Mouse (Mus musculus): ENCODE results near the gene Rai1. TPM values are rescaled to one million over a fixed set of nuclear protein-coding genes. Genes with fewer than 3 reads are reported as not detected.

The Rai1 gene
- total and polyA plus RNA-seq, 3 experiments = 6.6 to 22.6 (median 15.4) TPM

GRCm38 (mm10) chr11:60108631-60109172, 3.9 kb downstream of the Rai1 start:
- Histone ChIP-seq H3K27ac (ENCODE audit: insufficient read depth, low read depth) (no peak overlapping the region), H3K4me2 (ENCODE audit: insufficient read depth, low read depth, poor library complexity, severe bottlenecking) (peak overlapping the region; percentile 3; the same call in 1 of the 2 replicates), H3K27me3 (replicated peaks) (no peaks in the 10 kb centered on the region), H3K4me3 (replicated peaks in 1 of 3; ENCODE audit: low read depth in 2 of 3, low read length in 2 of 3, poor library complexity in 1 of 3) (no peak overlapping the region), H3K79me2 (replicated peaks; ENCODE audit: control insufficient read depth, extremely low read depth, insufficient read depth, poor library complexity, severe bottlenecking) (peaks cover 43% of the 10 kb centered on the region), H3K9me3 (replicated peaks; ENCODE audit: low read length) (no peaks in the 10 kb centered on the region), H3K9ac (ENCODE audit: insufficient read depth, low read depth) (0 out of 2 replicates have a peak overlapping the region, but pooled peaks have one; percentile 0), H3K36me3 (replicated peaks in 1 of 2; ENCODE audit: control insufficient read depth in 1 of 2, insufficient read depth in 1 of 2, low read length in 1 of 2) (peaks cover 0 to 16% of the 10 kb centered on the region in 2 experiments), H3K4me1 (ENCODE audit: control insufficient read depth in 1 of 2, insufficient read depth in 2 of 2) (peaks cover 46 to 75% of the 10 kb centered on the region in 2 experiments)
- in situ Hi-C loops (cut with MboI; ENCODE audit: low pct_ligation_motif_present, low pct_unique_long_range_greater_than_20kb, low sequenced_read_pairs) (loop anchor here (5.0 kb wide), 1 partner anchor 79 kb away; no protein-coding TSS in a partner anchor), dilution Hi-C loops (cut with MboI; ENCODE audit: extremely low pct_ligation_motif_present, extremely low pct_unique_long_range_greater_than_20kb, low sequenced_read_pairs) (no loop called here)
- DNase-seq (ENCODE audit: extremely low read depth) = peak; percentile 53
- TF ChIP-seq ETS1 (conservative IDR thresholded peaks at IDR 0.05; ENCODE audit: low read depth, low read length) = peak; percentile 48
- TF ChIP-seq ZNF384 (IDR thresholded peaks at IDR 0.05; ENCODE audit: low read depth, low read length) = no peak
- no peak for TF ChIP-seq ZMIZ1 (IDR thresholded peaks at IDR 0.05; ENCODE audit: low read depth, low read length)
- TF ChIP-seq SMC3 (IDR thresholded peaks at IDR 0.05; ENCODE audit: low read depth, low read length) = no peak
- no peak for TF ChIP-seq CHD2 (IDR thresholded peaks at IDR 0.05; ENCODE audit: low read length)
- no peak for TF ChIP-seq ZKSCAN1 (IDR thresholded peaks at IDR 0.05; ENCODE audit: borderline replicate concordance, low read depth, low read length)
- TF ChIP-seq RAD21 (IDR thresholded peaks at IDR 0.05; ENCODE audit: low read depth, low read length) = no peak
- no peak for TF ChIP-seq TBP (conservative IDR thresholded peaks at IDR 0.05; ENCODE audit: low read depth, low read length)
- no peak for TF ChIP-seq POLR2AphosphoS2 (IDR thresholded peaks at IDR 0.05; ENCODE audit: low read depth, low read length)
- TF ChIP-seq UBTF (IDR thresholded peaks at IDR 0.05; ENCODE audit: low read depth, low read length) = no peak
- 0 out of 2 replicates have a peak, but pooled peaks have one; percentile 36 for TF ChIP-seq EP300 (IDR thresholded peaks at IDR 0.05; ENCODE audit: low read length)
- TF ChIP-seq SIN3A (IDR thresholded peaks at IDR 0.05; ENCODE audit: low read length) = no peak
- TF ChIP-seq BHLHE40 (IDR thresholded peaks at IDR 0.05; ENCODE audit: low read depth, low read length) = 0 out of 2 replicates have a peak, but pooled peaks have one; percentile 16
- 0 out of 2 replicates have a peak, but pooled peaks have one; percentile 15 for TF ChIP-seq IRF4 (IDR thresholded peaks at IDR 0.05; ENCODE audit: low read depth, low read length)

GRCm38 (mm10) chr11:60110386-60110785, 5.6 kb downstream of the Rai1 start:
- no peaks in the 10 kb centered on the region for H3K9me3 ChIP-seq (replicated peaks; ENCODE audit: low read length)
- peaks cover 43% of the 10 kb centered on the region for H3K79me2 ChIP-seq (replicated peaks; ENCODE audit: control insufficient read depth, extremely low read depth, insufficient read depth, poor library complexity, severe bottlenecking)
- in situ Hi-C loops (cut with MboI; ENCODE audit: low pct_ligation_motif_present, low pct_unique_long_range_greater_than_20kb, low sequenced_read_pairs) (no loop called here), dilution Hi-C loops (cut with MboI; ENCODE audit: extremely low pct_ligation_motif_present, extremely low pct_unique_long_range_greater_than_20kb, low sequenced_read_pairs) (no loop called here)
- no peak for DNase-seq (ENCODE audit: extremely low read depth)
- H3K9ac ChIP-seq (ENCODE audit: insufficient read depth, low read depth) = no peak overlapping the region
- H3K36me3 ChIP-seq (replicated peaks in 1 of 2; ENCODE audit: control insufficient read depth in 1 of 2, insufficient read depth in 1 of 2, low read length in 1 of 2) = peaks cover 0 to 16% of the 10 kb centered on the region in 2 experiments
- no peak overlapping the region for H3K4me3 ChIP-seq (replicated peaks in 1 of 3; ENCODE audit: low read depth in 2 of 3, low read length in 2 of 3, poor library complexity in 1 of 3)
- H3K4me1 ChIP-seq (ENCODE audit: control insufficient read depth in 1 of 2, insufficient read depth in 2 of 2) = peaks cover 56 to 80% of the 10 kb centered on the region in 2 experiments
- H3K27me3 ChIP-seq (replicated peaks) = no peaks in the 10 kb centered on the region
- TF ChIP-seq ELF1 (IDR thresholded peaks at IDR 0.05; ENCODE audit: low read depth, low read length) (no peak), PAX5 (IDR thresholded peaks at IDR 0.05; ENCODE audit: low read length) (no peak), ETS1 (conservative IDR thresholded peaks at IDR 0.05; ENCODE audit: low read depth, low read length) (no peak), BHLHE40 (IDR thresholded peaks at IDR 0.05; ENCODE audit: low read depth, low read length) (no peak), CTCF (conservative IDR thresholded peaks at IDR 0.05 in 1 of 2, IDR thresholded peaks at IDR 0.05 in 1 of 2; ENCODE audit: low read depth in 2 of 2, low read length in 2 of 2) (no peak), ZC3H11A (IDR thresholded peaks at IDR 0.05; ENCODE audit: low read depth, low read length) (no peak), SMC3 (IDR thresholded peaks at IDR 0.05; ENCODE audit: low read depth, low read length) (no peak), ZNF384 (IDR thresholded peaks at IDR 0.05; ENCODE audit: low read depth, low read length) (no peak), USF2 (conservative IDR thresholded peaks at IDR 0.05; ENCODE audit: low read depth, low read length) (no peak), HCFC1 (IDR thresholded peaks at IDR 0.05; ENCODE audit: low read depth, low read length) (no peak), IRF4 (IDR thresholded peaks at IDR 0.05; ENCODE audit: low read depth, low read length) (no peak), USF1 (IDR thresholded peaks at IDR 0.05; ENCODE audit: low read depth, low read length) (no peak), POLR2A (IDR thresholded peaks at IDR 0.05; ENCODE audit: low read depth, low read length) (no peak), CHD1 (IDR thresholded peaks at IDR 0.05; ENCODE audit: low read depth, low read length) (no peak)
- no peak overlapping the region for H3K27ac ChIP-seq (ENCODE audit: insufficient read depth, low read depth)
- H3K4me2 ChIP-seq (ENCODE audit: insufficient read depth, low read depth, poor library complexity, severe bottlenecking) = no peak overlapping the region

Measured in CH12.LX (cell line).